Mouse (Mus musculus) neural tube, embryonic 11.5 days (tissue): ENCODE results near the gene Rbms1. TPM values are rescaled to one million over a fixed set of nuclear protein-coding genes. Genes with fewer than 3 reads are reported as not detected.

Experiments used
- ATAC-seq: fragments of 200-750 bp; cut with Nextera tagmentation; 2 replicates; pipeline ENCODE4 v1.8.0; 2017; ENCODE audit warnings: moderate number of reproducible peaks, mild to moderate bottlenecking, moderate TSS enrichment, moderate library complexity; ENCODE audit not compliant: insufficient read depth, low FRiP score, low TSS enrichment
- DNase-seq: peaks from one replicate; pipeline ENCODE4 v3.0.0-alpha.2; 2015; ENCODE audit warnings: low spot score
- H3K27ac ChIP-seq: fragments of 300-500 bp; sonication (generic); 2 replicates; pipeline ENCODE4 v1.5.1; 2014; ENCODE audit warnings: low read depth, mild to moderate bottlenecking, low read length
- H3K27me3 ChIP-seq: fragments of 300-500 bp; sonication (generic); 2 replicates; pipeline ENCODE4 v1.6.1; 2014; ENCODE audit warnings: mild to moderate bottlenecking, low read length, mixed read lengths; ENCODE audit not compliant: control insufficient read depth, insufficient read depth
- H3K36me3 ChIP-seq: fragments of 300-500 bp; sonication (generic); 2 replicates; pipeline ENCODE4 v1.6.1; 2014; ENCODE audit warnings: mild to moderate bottlenecking, low read length, moderate library complexity, mixed read lengths; ENCODE audit not compliant: control insufficient read depth, insufficient read depth
- H3K4me1 ChIP-seq: fragments of 300-500 bp; sonication (generic); 2 replicates; pipeline ENCODE4 v1.6.1; 2014; ENCODE audit warnings: low read length, mixed read lengths; ENCODE audit not compliant: control insufficient read depth, insufficient read depth
- H3K4me2 ChIP-seq: fragments of 300-500 bp; sonication (generic); 2 replicates; pipeline ENCODE4 v1.6.1; 2014; ENCODE audit warnings: low read depth, mild to moderate bottlenecking, moderate library complexity
- H3K4me3 ChIP-seq: fragments of 300-500 bp; sonication (generic); 2 replicates; pipeline ENCODE4 v1.5.1; 2014; ENCODE audit warnings: low read depth, low read length
- H3K9ac ChIP-seq: fragments of 300-500 bp; sonication (generic); 2 replicates; pipeline ENCODE4 v1.6.1; 2014; ENCODE audit warnings: mild to moderate bottlenecking, low read length
- H3K9me3 ChIP-seq: fragments of 300-500 bp; sonication (generic); 2 replicates; pipeline ENCODE4 v1.6.1; 2016; ENCODE audit warnings: low read length; ENCODE audit not compliant: control insufficient read depth
- WGBS: fragments of 180-500 bp; shearing (Covaris S2); extraction: QIAGEN DNeasy Blood & Tissue Kit; methylation state at CpG from one replicate; pipeline ENCODE4 v1.1.7; 2014; 5-methylcytosine and 5-hydroxymethylcytosine counted together
- polyA plus RNA-seq: library from polyadenylated mRNA; unstranded; fragments of >200 nt; fragmentation: Nextera tagmentation; extraction: Ambion mirVana; gene quantifications from 2 replicates; pipeline ENCODE4 v1.2.1, GENCODE M21; 2014

The Rbms1 gene
- polyA plus RNA-seq, 1 experiment from 2014 or later, result 94.8 TPM

DNA sequence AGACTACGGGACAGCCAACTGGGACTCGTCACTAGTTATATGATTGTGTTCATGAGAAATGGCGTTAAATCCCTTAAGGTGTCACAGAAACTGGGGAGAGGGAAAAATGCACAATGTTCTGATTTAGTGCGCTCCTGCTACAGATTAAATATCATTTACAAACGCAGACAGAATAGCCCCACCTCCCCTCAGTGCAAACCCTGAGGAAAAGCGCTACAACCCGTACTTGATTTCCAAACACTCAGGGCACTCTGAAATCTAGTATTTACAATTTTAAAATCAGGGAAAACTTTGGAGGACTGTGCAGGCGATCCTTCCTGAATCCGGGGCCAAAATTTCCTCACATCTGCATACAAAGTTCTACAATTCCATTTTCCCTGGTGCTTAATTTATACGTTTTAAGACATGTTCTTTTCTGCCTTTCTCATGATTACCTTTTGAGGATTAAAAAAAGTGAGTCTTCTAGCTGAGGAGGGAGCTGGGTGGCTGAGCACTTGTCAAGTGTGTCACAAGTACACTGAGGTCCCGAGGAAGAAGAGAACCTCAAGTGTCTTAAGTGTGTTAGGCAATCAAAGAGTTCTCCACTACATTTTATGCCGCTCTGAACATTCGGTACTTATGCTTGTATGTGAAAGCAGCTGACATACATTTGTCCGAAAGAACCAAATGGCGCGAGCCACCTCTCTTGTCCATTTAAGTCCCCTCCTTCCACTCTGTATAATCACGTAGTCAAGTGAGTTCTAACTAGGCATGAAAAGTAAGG is 164.0 kb downstream of the Rbms1 start:
- H3K9me3 ChIP-seq, result no peaks in the 10 kb centered on the region
- no peaks in the 10 kb centered on the region for H3K27me3 ChIP-seq
- H3K9ac ChIP-seq, result no peak overlapping the region
- DNase-seq (no peak), ATAC-seq (no peak)
- no peak overlapping the region for H3K4me2 ChIP-seq
- H3K27ac ChIP-seq, result no peak overlapping the region
- no peaks in the 10 kb centered on the region for H3K36me3 ChIP-seq
- WGBS, result 84% methylated on average over 17 of the region's 17 CpGs
- no peak overlapping the region for H3K4me3 ChIP-seq
- peaks cover 14% of the 10 kb centered on the region for H3K4me1 ChIP-seq

DNA sequence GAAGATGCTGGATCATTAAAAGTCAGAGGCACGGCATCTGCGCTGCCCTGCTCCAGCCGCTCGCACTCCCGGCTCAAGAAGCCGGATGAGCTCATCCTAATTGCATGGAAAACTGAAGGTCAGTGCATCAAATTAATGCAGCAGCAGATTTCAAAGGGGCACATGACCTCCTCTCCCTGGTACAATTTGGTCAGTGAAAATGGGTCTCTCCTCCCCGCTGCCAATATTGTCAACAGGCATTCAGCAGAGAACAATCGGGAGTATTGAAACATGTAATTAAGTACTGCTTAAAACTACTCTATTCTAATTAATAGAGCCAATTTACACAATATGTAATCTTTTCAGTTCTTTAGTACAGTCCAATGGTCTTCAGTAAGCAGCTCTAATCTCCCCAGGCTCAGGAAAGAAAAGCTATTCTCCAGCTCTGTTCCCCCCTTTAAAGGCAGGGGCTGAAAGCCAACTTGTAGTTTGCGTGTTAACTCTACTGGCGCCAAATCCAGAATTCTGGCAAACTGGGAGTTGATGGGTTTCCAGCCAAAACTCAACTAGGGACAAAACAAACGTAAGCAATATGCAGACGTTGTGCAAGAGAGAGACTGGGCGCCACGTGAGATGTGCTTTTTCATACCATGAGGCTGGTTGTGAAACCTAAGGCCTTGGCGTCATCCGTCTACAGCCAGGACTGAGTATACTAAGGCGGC is 165.9 kb downstream of the Rbms1 start:
- Histone ChIP-seq H3K36me3 (no peaks in the 10 kb centered on the region), H3K27me3 (no peaks in the 10 kb centered on the region), H3K4me3 (no peak overlapping the region), H3K4me2 (no peak overlapping the region), H3K27ac (0 out of 2 replicates have a peak overlapping the region, but pooled peaks have one; percentile 44), H3K9ac (no peak overlapping the region), H3K9me3 (no peaks in the 10 kb centered on the region), H3K4me1 (peaks cover 14% of the 10 kb centered on the region)
- DNase-seq (no peak), ATAC-seq (peak; percentile 83)
- WGBS, result 73% methylated on average over 17 of the region's 17 CpGs

- 51% methylated on average over 2 of the region's 2 CpGs for WGBS
- DNase-seq, result no peak
- peak; percentile 64 for ATAC-seq
- H3K4me1 ChIP-seq, result peaks cover 14% of the 10 kb centered on the region
- H3K27me3 ChIP-seq, result no peaks in the 10 kb centered on the region
- H3K36me3 ChIP-seq, result no peaks in the 10 kb centered on the region
- H3K9ac ChIP-seq, result no peak overlapping the region
- no peaks in the 10 kb centered on the region for H3K9me3 ChIP-seq
- no peak overlapping the region for H3K4me3 ChIP-seq
- no peak overlapping the region for H3K4me2 ChIP-seq
- H3K27ac ChIP-seq, result 0 out of 2 replicates have a peak overlapping the region, but pooled peaks have one; percentile 44
Observed at GRCm38 (mm10) chr2:60796616-60796968, 166.4 kb downstream of the Rbms1 start.

- WGBS, result 80% methylated on average over 9 of the region's 9 CpGs
- H3K4me3 ChIP-seq, result no peak overlapping the region
- DNase-seq (no peak), ATAC-seq (no peak)
- H3K36me3 ChIP-seq, result no peaks in the 10 kb centered on the region
- H3K9me3 ChIP-seq, result no peaks in the 10 kb centered on the region
- no peak overlapping the region for H3K4me2 ChIP-seq
- no peak overlapping the region for H3K27ac ChIP-seq
- no peaks in the 10 kb centered on the region for H3K27me3 ChIP-seq
- H3K9ac ChIP-seq, result no peak overlapping the region
- peaks cover 11% of the 10 kb centered on the region; the same call in 1 of the 2 replicates for H3K4me1 ChIP-seq
Observed at GRCm38 (mm10) chr2:60795861-60796260, 167.1 kb downstream of the Rbms1 start.

DNA sequence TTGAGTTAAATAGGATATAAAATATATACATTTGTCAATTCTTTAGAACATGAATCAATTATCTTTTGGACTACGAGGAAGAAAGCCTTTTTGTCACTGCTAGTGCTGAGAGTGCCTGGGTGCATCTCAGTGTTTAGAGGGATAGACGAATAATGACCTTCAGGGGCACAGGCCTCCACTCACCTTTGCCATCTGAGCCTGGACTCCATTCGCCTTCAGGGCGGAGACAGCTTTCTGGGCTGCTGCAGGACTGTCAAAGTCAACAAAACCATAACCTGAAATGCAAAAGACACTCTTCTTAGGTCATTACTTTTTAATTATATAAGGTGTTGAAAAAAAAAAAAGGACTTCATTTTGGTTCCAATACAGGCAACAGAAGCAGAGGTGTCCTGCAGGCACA is 170.5 kb downstream of the Rbms1 start:
- H3K4me1 ChIP-seq, result peaks cover 16% of the 10 kb centered on the region; the same call in 1 of the 2 replicates
- H3K27ac ChIP-seq, result no peak overlapping the region
- ATAC-seq (no peak), DNase-seq (no peak)
- no peaks in the 10 kb centered on the region; the same call in 1 of the 2 replicates for H3K27me3 ChIP-seq
- 84% methylated on average over 4 of the region's 4 CpGs for WGBS
- H3K4me3 ChIP-seq, result no peak overlapping the region
- H3K9ac ChIP-seq, result no peak overlapping the region
- H3K4me2 ChIP-seq, result no peak overlapping the region
- no peaks in the 10 kb centered on the region for H3K36me3 ChIP-seq
- H3K9me3 ChIP-seq, result no peaks in the 10 kb centered on the region

DNA sequence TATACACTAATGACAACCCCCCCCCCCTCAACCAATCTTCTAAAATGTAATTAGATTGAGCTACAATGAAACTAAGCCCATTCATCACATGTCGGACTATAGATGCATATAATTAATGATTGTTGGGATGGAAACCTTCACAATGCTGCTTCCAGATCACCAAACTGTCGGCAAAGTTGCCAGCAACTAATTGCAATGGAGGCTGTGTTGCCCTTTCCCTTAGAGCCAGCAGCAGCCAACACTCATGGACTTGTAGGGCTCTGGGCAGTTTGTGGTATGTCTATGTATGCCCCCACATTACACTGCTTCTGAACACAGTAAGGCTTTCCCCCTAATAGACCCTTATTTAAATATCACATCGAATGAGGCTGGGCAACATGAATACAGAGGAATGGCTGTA is 173.9 kb downstream of the Rbms1 start:
- no peaks in the 10 kb centered on the region; the same call in none of the 2 replicates for H3K27me3 ChIP-seq
- no peaks in the 10 kb centered on the region for H3K36me3 ChIP-seq
- no peaks in the 10 kb centered on the region for H3K9me3 ChIP-seq
- H3K4me2 ChIP-seq, result no peak overlapping the region
- no peak for DNase-seq
- H3K4me1 ChIP-seq, result 0 out of 2 replicates have a peak, but pooled peaks cover 5% of the 10 kb centered on the region
- no peak for ATAC-seq
- no peak overlapping the region for H3K4me3 ChIP-seq
- no peak overlapping the region for H3K9ac ChIP-seq
- 70% methylated on average over 3 of the region's 3 CpGs for WGBS
- H3K27ac ChIP-seq, result no peak overlapping the region

DNA sequence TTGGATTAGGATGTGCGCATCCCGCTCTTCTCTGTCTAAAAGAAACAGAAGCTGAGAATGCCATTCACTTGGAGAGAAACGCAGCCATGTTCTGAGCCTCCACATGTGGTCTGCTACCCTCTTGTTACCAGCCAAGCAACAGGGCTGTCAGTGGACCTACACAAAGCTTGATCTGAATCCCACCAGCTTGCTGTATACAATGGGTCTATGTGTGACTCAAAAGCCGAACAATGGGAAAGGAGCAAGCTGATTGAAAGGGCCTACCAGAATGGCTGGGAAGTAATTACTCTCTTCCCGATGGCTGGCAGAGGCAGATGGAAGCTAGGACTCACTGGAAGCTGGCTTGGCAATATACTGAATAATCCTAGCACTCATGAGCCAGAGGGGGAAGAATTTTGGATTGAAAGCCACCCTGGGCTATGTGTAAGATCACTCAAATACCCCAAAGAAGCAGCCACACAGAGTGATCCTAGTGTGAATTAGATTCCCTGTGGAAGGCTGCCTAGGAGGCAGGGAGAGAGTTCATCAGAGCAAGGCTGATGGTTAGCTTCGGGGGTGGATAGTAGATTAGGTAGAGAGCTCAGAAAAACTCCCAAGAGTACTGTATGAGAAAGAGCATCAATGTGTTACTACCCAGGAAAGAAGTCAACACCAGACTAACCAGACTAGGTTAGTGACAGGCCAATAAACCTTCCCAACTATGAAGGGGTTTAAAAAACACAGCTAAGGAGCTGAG is 174.7 kb downstream of the Rbms1 start:
- Histone ChIP-seq H3K9me3 (no peaks in the 10 kb centered on the region), H3K27ac (no peak overlapping the region), H3K9ac (no peak overlapping the region), H3K36me3 (no peaks in the 10 kb centered on the region), H3K4me2 (no peak overlapping the region), H3K27me3 (no peaks in the 10 kb centered on the region; the same call in none of the 2 replicates), H3K4me1 (0 out of 2 replicates have a peak, but pooled peaks cover 5% of the 10 kb centered on the region), H3K4me3 (no peak overlapping the region)
- 44% methylated on average over 6 of the region's 6 CpGs for WGBS
- ATAC-seq (peak; percentile 82), DNase-seq (peak; percentile 58)

GRCm38 (mm10) chr2:60787088-60787487 is 175.9 kb downstream of the Rbms1 start:
- ATAC-seq (no peak), DNase-seq (no peak)
- Histone ChIP-seq H3K9ac (no peak overlapping the region), H3K36me3 (no peaks in the 10 kb centered on the region), H3K4me3 (no peak overlapping the region), H3K27me3 (no peaks in the 10 kb centered on the region; the same call in none of the 2 replicates), H3K4me1 (0 out of 2 replicates have a peak, but pooled peaks cover 5% of the 10 kb centered on the region), H3K9me3 (no peaks in the 10 kb centered on the region), H3K4me2 (no peak overlapping the region), H3K27ac (no peak overlapping the region)
- WGBS, result 86% methylated on average over 5 of the region's 5 CpGs
